Mouse (Mus musculus): ENCODE data around the gene Farp1.

Farp1 gene

DNA sequence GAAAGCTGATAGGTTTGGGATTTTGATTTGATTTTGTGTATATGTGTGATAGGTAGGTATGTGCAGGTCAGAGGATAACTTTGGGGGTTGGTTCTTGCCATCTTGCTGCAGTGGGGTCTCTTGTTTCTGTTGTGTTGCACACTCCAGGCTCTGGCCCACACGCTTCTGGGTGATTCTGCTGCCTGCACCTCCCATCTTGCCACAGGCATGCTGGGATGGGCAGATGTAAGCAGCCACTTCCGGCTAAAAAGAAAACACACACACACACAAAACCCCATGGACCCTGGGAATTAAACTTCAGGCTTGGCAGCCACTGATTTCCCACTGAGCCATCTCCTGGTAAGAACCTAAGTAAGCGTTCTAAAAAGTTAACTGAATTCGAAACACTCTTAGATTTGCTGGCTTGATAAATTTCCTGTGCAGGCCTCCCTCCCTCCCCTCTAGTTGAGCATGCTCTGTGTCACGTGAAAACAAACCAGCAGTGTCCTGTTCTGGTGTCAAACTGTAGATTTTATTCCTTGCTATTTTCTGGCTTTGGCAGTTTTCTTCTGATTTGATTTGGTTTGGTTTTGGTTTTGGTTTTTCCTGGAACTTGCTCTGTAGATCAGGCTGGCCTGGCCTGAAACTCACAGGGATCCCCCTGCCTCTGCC is 226.4 kb downstream of the Farp1 start:
- CTCF ChIA-PET, result no interaction called here

DNA sequence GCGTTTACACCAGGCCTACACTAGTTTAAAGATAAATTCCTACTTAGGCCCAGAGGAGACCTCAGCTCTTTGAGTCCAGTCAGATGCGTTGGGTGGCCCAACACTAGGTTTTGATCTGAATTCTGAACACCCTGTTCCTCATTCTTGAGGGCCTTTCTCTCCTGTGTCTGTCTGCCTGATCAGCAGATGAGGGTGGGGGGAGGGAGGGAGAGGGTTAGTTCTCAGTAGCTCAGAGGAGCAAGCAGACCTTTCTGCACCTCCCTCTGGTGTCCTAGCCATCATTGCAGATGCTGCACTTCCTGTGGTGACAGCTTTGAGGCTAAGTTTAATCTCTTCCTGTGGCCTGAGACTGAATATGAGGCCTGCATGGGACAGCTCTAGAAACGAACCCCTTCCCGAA is 227.6 kb downstream of the Farp1 start:
- CTCF ChIA-PET, result no interaction called here

DNA sequence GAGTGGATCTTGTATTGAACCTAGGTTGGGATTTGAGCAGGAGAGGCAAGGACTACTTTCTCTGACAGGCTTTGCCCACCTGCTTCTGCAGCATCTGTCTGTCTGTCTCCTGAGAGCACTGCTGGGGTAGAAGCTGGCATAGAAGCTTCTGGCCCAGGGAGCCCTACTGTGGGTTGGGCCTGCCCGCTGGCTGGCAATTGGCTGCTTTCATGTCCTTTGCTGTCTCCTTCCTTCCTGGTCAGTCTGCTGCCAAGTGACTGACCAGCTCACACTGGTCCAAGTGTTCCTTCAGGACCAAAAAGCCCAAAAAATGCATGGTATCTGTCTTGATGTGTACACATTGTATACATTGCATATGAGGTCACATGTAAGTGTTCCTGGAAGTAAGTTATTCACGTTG is 228.9 kb downstream of the Farp1 start:
- CTCF ChIA-PET, result interaction anchor here (0.6 kb wide), 1 partner anchor 10 kb away, joined by 4 read pairs; no protein-coding TSS in a partner anchor

DNA sequence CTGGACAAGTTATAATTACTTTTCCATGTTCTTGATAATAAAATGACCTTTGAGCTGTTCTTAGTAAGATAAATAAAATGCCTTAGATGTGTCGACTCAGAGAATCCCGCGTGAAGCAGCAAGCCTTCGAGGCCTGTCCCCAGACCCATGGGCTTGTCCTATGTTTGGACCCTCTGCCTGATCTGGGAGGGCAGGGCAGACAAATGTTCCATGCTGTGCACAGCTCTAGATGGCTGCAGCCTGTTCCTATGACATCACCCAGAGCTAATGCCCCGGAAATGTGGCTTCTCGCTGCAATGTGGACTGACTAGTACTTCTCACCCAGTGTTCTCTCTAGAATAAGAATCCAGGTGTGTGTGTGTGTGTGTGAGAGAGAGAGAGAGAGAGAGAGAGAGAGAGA is 229.5 kb downstream of the Farp1 start:
- CTCF ChIA-PET, result interaction anchor here (0.6 kb wide), 1 partner anchor 11 kb away, joined by 4 read pairs; no protein-coding TSS in a partner anchor

DNA sequence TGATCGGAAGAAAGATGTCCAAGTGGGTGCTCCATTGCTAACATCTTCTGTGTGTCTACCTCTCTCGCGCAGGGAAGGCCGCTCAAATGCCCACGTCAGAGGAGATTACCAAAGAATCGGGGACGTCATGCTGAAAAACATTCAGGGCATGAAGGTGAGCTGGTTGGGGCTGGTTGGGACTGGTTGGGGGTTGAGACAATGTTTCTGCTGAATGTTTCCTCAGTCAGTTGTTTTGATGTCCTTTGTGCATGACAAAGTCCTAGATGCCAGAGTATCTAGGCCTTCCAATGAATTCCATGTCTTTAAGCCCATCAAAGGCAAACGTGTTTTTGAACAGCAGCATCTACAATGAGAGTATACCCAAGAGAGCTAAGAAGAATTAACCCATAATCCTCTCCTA is 232.8 kb downstream of the Farp1 start:
- CTCF ChIA-PET, result no interaction called here

DNA sequence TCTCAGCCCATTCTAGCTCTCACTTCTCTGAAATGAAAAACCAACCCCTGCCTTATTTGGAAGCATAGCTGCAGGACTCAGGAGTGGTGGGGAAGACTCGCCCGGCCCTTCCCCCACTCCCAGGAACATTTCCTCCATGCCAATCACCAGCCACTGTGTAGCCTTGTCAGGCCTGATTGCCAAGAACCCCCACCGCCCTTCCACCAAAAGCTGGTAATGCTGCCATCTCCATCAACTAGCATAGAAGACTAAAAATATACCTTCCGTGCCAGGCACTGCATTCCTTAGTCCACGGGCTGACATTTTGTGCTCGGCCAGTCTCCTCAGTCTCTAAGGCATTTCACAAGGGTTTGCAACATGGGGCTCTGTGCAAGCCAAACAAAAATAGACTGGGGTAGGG is 235.5 kb downstream of the Farp1 start:
- CTCF ChIA-PET, result no interaction called here

DNA sequence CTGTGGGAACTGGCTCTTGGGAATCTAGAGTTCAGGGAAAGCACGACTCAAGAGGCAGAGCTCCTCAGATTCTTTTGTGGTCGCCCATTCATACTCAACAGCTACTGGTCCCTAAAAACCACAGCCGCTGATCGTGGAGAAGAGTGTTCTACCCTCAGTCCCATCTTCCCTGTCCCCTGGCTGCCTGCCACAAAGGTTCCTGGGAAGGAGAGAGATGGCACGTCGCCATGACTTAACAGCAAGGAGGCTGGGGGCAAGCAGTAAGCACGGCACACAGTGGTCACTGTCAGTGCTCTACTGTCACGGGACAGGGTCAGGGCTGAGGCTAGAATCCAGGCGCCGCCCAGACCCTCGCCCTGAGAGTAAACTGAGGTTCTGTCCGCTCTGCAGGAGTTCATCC is 240.0 kb downstream of the Farp1 start:
- CTCF ChIA-PET, result no interaction called here

DNA sequence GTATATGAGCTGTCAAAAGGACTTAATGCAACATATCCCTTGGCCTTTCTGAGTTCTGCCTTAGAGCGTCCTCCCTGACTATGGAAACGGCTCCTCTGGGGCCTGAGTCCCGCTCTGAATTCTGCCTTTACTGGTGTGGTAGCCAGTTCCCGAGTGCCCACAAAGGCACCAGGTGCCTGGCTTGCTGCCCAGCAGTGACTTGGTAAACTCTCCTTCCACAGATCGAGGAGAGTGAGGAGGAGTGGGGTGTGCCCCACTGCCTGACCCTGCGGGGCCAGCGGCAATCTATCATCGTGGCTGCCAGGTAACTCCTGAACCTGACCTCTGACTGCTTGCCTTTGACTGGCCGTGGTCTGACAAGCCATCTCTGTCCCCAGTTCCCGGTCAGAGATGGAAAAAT is 241.0 kb downstream of the Farp1 start:
- CTCF ChIA-PET, result no interaction called here

DNA sequence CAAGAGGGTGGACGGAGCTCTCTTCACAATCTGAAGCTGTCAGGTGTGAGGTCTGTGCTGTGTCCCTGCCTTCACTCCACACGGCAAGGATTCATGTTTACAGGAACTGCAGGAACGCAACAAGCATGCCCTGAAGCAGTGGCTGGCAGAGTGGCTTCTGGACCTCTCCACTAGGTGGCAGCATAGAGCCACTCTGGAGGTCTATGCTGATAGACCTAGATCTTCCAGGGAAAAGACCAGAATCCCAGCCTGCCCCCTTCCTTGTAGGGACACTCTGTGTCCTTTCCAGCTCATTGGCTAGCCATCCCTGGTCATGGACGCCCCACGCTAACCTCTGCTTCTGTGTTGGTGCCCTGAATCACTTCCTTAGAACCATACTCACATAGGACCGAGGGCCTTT is 244.1 kb downstream of the Farp1 start:
- CTCF ChIA-PET, result interaction anchor here (1.0 to 1.6 kb wide), 2 partner anchors 137 to 172 kb away, joined by 5 read pairs; no protein-coding TSS in a partner anchor

DNA sequence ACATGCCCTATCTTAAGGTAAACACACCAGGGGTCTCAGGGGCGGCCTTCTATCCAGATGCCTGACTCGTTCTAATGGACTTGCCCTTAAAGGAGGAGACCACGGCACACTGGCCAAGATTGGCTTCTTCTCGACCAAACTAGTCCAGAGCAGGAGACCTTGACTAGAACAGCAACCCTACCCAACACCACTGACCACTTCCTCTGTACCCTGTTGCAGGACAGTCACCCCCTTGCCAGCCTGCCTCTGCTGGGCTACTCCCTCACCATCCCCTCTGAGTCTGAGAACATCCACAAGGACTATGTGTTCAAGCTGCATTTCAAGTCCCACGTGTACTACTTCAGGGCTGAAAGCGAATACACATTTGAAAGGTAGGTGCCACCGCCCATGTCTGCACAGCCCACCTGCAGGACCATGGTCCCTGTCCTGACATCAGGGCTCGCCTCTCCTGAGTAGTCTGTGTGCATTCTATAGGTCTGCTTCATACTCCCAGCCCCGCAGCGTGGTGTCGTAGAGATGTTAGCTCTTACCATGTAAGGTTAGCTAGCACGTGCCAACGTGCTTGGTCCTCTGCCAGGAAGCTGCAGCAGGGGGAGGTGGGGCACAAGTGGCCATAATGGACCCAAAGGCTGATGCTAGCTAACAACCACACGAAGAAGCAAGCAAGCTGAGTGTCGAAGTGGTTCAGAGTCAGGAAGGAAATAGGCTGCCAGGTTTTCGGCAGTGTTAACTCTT is 245.8 kb downstream of the Farp1 start:
- CTCF ChIA-PET, result interaction anchor here (1.0 kb wide), 2 partner anchors 22 to 145 kb away, joined by 7 to 9 read pairs; no protein-coding TSS in a partner anchor

DNA sequence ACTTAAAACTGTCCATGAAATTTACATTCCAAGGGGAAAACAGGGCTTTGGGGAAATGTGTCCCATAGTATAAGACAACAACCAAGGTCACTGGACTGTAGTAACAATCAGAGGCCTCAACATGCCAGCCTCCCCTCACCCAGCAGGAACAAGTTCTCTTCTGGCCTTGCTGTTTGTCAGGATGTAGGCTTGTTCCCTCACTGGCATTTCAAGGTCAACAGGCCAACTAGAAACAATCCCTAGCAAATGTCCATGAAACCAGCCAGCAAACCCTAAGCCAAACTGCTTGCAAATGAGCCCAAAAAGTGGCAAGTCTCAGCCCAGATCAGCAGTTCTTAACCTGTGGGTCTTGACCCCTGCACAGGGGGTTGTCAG is 246.3 kb downstream of the Farp1 start:
- CTCF ChIA-PET, result no interaction called here

DNA sequence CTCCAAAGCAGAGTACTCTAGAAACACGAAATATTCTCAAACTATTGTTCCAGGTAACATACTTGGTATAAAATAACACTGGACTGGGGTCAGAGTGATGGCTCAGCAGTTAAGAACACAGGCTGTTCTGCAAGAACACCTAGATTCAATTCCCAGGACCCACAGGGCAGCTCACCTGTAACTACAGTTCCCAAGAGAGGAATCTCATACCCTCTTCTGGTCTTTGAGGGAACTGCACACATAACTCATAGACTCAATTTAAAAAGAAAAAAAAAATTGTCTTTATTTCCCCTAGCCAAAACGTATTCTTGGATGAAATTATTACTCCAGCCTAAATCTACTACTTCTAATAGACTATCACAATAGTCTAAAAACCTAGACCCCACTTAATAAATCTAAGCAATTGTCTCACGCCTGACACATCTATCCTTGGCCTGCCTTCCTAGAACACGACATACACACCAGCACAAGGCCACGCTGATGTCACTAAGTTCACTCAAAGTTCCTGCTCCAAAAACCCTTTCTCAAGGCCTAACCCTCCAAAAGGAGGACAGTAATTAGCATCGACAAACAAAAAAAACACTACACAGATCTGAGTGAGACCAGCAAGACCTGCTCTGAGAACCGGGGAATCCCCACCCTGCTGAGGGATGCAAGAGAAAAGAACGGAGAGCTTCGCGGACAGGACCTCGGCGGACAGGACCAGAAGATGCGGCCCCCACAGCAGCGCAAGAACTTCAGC is 250.6 kb downstream of the Farp1 start:
- CTCF ChIA-PET, result interaction anchor here (0.7 kb wide), 1 partner anchor 83 kb away, joined by 4 read pairs; no protein-coding TSS in a partner anchor

DNA sequence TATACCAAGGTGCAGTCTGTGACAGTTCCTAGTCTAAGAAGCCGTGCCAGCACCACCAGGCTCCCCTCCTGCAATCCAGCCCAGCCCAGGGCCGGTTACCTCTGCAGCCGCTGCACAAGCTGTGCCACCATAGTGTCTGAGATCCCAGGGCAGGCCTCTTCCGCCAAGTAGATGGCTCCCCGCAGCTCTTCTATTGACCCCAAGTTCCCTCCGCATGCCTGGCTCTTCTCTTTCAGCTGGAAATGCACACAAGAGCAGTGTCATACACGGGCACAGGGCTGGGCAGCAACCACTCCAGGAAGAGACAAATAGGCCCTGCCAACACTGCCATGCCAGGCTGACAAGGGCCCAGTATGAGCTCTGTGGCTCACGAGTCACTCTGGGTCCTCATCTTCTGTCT is 256.9 kb downstream of the Farp1 start:
- CTCF ChIA-PET, result interaction anchor here (0.6 kb wide), 1 partner anchor 478 kb away, joined by 6 read pairs; no protein-coding TSS in a partner anchor

DNA sequence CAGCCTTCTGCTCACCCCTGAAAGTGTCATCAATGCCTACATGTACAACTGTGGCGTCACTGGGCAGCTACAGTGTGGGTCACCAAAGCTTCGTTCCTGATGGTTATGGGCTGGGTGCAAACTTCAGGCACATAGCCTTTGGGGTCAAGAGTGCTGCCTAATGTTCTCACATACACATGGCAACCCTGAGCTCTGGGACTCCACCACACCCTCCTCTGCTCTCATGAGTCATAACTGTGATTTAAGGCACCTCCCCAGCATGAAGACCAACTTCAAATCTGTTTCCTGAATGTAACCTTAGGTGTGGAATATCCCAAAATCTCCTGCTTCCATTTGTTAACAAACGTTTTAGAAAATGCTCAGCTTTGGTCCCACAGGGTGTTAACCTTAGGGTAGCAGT is 257.4 kb downstream of the Farp1 start:
- CTCF ChIA-PET, result no interaction called here

DNA sequence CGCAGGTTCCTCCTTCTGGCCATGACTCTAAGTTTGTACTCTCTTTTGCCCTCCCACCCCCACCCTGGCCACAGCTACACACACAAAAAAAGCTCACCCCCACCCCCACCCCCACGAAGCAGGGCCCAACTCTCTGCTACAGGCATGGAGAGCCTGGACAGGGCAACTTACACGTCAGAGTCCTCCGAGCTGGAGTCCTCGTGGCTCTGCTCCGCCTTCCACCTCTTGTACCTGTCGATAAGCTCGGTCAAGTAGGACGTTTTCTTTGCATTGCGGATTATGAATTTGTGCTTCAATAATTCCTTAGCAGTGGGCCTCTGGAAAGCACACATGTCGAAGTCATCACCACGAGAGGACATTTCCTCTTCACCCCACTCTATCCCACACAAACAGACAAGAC is 259.5 kb downstream of the Farp1 start:
- CTCF ChIA-PET, result interaction anchor here (1.0 kb wide), 1 partner anchor 160 kb away, joined by 3 read pairs; no protein-coding TSS in a partner anchor

DNA sequence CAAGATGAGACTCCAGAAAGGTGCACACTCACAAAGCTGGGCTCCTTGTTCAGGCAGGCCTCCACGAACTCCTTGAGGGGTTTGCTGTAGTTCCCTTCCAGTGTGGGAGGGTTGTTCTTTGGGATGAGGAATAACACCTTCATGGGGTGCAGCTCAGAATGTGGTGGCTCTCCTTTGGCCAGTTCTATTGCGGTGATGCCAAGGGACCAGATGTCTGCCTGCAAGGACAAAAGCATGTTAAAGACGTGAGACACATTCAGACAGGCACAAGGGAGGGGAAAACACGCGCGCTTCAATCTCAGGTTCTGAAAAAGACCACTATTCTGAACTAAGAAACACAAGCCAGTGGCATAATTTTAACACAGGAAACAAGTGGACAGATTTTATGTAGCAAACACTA is 262.1 kb downstream of the Farp1 start:
- CTCF ChIA-PET, result no interaction called here

DNA sequence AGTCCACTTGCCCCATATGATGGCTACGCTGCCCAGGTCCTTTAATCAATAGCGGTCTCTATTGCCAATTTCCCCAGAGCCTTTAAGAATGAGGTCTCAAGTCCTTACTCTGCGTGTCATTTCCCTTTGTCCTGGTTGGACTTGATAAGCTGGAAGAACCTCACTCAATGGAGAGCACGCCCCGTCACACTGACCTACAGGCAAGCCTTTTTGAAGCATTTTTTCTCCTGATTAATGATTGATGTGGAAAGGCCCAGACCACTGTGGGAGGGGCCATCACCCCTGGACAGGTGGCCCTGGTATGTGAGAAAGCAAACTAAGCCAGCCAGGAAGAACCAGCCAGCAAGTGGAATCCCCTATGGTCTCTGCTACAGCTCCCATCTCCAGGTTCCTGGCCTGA is 263.5 kb downstream of the Farp1 start:
- CTCF ChIA-PET, result no interaction called here

DNA sequence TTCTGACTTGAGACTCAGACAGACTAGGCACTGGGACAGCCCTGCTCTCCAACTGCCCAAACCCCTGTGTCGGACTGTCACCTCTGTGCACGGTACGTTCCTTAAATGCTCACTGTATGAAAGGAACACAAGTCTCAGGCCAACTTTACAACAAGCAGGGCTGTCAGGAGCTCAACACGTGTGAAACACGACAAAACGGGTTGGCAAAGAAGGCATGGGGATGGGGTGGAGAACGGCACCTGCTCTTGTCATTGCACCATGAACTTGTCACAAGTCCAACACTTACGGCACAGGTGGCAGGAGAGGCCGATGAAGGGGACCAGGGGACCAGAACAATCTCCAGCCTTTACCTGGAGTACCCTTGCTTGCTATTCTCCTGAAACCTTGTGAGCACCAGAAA is 264.1 kb downstream of the Farp1 start:
- CTCF ChIA-PET, result no interaction called here

DNA sequence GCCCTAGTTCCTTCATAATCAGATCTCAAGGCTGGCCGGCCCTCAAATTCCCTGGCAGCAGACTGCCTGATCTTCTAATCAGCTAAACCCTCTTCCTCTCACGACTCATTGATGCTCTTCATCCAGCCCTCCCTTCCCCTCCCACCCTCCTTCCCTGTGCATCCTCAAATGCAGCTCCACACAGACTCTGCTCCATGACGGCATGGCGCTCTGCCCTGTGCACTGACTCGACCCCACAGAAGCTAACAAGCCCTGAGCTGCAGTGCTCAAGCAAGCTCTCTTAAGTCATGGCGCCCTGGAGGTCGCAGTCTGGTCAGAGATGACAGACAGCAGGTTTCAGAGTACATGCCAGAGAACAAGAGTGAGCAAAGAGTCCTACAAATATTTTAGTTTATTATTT is 269.5 kb downstream of the Farp1 start:
- CTCF ChIA-PET, result interaction anchor here (0.7 kb wide), 1 partner anchor 268 kb away, joined by 12 read pairs; no protein-coding TSS in a partner anchor

DNA sequence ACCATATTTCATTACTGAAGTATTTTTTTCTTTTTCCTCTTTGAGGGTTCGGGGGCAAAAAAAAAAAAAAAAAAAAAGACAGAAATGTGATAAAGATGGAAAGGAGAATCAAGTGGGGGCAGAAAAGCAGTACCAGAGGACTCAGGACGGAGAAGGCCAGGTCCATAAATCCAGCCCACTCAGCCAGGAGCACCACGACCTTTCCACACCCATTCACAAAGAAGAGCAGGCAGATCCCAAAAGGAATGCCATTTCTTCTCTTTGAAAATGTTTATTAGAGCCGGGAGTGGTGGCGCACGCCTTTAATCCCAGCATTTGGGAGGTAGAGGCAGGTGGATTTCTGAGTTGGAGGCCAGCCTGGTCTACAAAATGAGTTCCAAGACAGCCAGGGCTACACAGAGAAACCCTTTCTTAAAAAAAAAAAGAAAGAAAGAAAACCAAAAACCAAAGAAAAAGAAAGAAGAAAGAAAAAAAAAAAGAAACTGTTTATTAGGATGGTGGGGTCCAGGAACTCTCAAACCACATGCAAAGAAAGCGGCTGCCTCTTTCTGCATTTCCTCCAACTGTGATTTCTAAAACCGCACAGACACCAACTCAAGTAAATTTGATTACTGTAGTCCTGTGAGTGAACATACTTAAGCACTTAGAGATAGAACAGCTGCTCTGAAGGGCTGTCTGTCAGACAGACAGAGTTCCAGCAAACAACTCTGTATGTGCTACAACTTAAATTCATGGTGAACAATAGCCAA is 270.5 kb downstream of the Farp1 start:
- CTCF ChIA-PET, result interaction anchor here (0.7 kb wide), 1 partner anchor 267 kb away, joined by 12 read pairs; no protein-coding TSS in a partner anchor

DNA sequence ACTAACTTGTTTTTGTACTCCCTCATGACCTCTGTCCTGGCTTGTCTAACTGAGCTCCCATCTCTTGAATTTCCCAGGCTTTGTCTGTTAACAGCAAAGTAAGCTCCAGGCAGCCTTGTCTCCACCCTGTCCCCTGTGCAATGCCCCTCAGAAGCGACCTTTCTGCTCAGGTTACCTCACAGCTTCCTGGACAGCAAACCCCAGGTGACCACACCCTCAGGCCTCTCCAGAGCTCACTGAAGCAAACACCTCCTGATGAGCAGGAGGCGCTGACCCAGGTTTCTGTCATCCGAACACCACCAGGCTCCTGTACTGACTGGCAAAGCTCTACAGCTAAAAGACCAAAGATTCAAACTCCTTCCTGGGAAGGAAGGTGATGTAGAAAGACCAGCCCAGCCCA is 274.9 kb downstream of the Farp1 start:
- CTCF ChIA-PET, result no interaction called here

Data from spleen, embryonic (tissue).